Mouse (Mus musculus) midbrain, embryonic 13.5 days (tissue): ENCODE data around the gene Caml. TPM values are rescaled to one million over a fixed set of nuclear protein-coding genes. Genes with fewer than 3 reads are reported as not detected.
"Not testable (repeated sequence)": the region's sequence is repeated elsewhere in the genome, so short reads cannot be mapped to it uniquely, and the experiment has no call there.

Experiments used
- ATAC-seq: fragments of 200-750 bp; cut with Nextera tagmentation; 2 replicates; pipeline ENCODE4 v1.8.0; 2017; ENCODE audit warnings: mild to moderate bottlenecking, moderate TSS enrichment, moderate library complexity
- H3K27ac ChIP-seq: fragments of 300-500 bp; sonication (generic); 2 replicates; pipeline ENCODE4 v1.5.1; 2015; ENCODE audit warnings: inconsistent platforms, mild to moderate bottlenecking, moderate library complexity
- H3K27me3 ChIP-seq: fragments of 300-500 bp; sonication (generic); 2 replicates; pipeline ENCODE4 v1.6.1; 2015; ENCODE audit warnings: mild to moderate bottlenecking, inconsistent platforms
- H3K36me3 ChIP-seq: fragments of 300-500 bp; sonication (generic); 2 replicates; pipeline ENCODE4 v1.6.1; 2015; ENCODE audit warnings: mild to moderate bottlenecking, inconsistent platforms
- H3K4me1 ChIP-seq: fragments of 300-500 bp; sonication (generic); replicated peaks from 2 replicates; pipeline ENCODE4 v1.6.1; 2015; ENCODE audit warnings: inconsistent platforms
- H3K4me2 ChIP-seq: fragments of 300-500 bp; sonication (generic); replicated peaks from 2 replicates; pipeline ENCODE4 v1.6.1; 2015; ENCODE audit warnings: moderate library complexity, mild to moderate bottlenecking, inconsistent platforms
- H3K4me3 ChIP-seq: fragments of 300-500 bp; sonication (generic); replicated peaks from 2 replicates; pipeline ENCODE4 v1.5.1; 2015; ENCODE audit warnings: mild to moderate bottlenecking, inconsistent platforms
- H3K9ac ChIP-seq: fragments of 300-500 bp; sonication (generic); replicated peaks from 2 replicates; pipeline ENCODE4 v1.6.1; 2015; ENCODE audit warnings: mild to moderate bottlenecking, inconsistent platforms
- H3K9me3 ChIP-seq: fragments of 300-500 bp; sonication (generic); 2 replicates; pipeline ENCODE4 v1.6.1; 2016; ENCODE audit warnings: mild to moderate bottlenecking, inconsistent platforms
- WGBS: fragments of 180-500 bp; shearing (Covaris S2); methylation state at CpG from one replicate; pipeline ENCODE4 v1.1.7; 2015; 5-methylcytosine and 5-hydroxymethylcytosine counted together
- polyA plus RNA-seq: library from polyadenylated mRNA; unstranded; fragments of >200 nt; fragmentation: Nextera tagmentation; extraction: Ambion mirVana; gene quantifications from 2 replicates; pipeline ENCODE4 v1.2.1, GENCODE M21; 2015

Gene Caml
- polyA plus RNA-seq, 1 experiment from 2014 or later: 92.3 TPM

DNA sequence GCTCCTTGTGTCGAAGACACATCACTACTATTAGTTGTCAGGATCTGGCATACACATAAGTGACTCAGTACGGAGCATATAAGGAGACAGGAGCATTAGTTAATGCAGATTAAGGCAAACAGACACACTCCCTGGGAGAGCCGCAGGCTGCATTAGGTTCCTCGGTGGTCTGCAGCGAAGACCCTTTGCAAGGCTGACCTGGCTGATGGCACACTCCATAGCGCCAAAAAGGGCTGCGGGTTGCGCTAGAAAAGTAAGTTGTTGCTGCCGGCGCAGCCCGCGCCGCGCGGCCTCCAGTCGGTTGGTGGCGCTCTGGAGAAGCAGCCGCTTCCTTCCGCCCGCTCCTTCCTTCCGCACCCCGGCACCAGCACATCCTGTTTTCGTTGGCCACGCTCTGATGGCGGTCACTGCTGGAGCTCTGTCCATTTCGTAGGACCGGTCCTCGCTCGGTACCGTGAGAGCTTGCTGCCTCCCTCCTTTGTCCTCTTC, 11.9 kb downstream of the Caml start, which contains the start of gene Ddx46:
Ddx46 (plus strand) TSS at position 389 of the 489 bp plus-strand sequence.
- H3K4me3 ChIP-seq: peak within 1 kb of the TSS; percentile 99
- H3K4me2 ChIP-seq: peak within 1 kb of the TSS; percentile 90
- peak; percentile 96 for ATAC-seq
- peaks cover 23% of the 10 kb centered on the region for H3K4me1 ChIP-seq
- H3K9me3 ChIP-seq: no peaks in the 10 kb centered on the region
- WGBS: 6% methylated on average over 30 of the region's 30 CpGs
- H3K9ac ChIP-seq: peak within 1 kb of the TSS; percentile 92
- H3K27ac ChIP-seq: peak within 1 kb of the TSS; percentile 58
- H3K27me3 ChIP-seq: no peaks in the 10 kb centered on the region
- peaks cover 52% of the 10 kb centered on the region for H3K36me3 ChIP-seq

DNA sequence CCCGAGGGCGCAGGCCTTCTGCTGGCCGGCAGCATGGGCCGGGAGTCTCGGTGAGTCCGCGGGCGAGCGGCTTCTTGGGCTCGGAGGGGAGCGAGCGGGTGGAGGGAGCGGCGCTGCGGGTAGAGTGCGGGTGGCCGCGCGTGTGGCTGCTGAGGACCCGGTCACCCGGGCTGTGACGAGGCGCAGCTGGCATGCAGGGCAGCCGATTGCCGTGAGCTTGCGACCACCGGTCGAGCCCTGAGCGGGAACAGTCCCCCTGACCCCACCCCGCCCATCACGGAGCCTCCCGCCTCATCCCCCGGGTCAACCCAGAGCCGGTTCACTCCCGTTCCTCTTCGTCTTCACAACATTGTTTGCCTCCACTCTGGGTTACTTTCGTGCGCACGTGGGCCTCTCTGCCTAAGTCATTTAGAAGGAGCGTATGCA, 12.4 kb downstream of the Caml start:
- Histone ChIP-seq H3K4me1 (peaks cover 23% of the 10 kb centered on the region), H3K27ac (peak overlapping the region; percentile 58), H3K4me3 (peak overlapping the region; percentile 99), H3K27me3 (no peaks in the 10 kb centered on the region), H3K36me3 (peaks cover 52% of the 10 kb centered on the region), H3K9ac (peak overlapping the region; percentile 92), H3K4me2 (peak overlapping the region; percentile 90), H3K9me3 (no peaks in the 10 kb centered on the region)
- 1% methylated on average over 36 of the region's 40 CpGs for WGBS
- peak; percentile 79 for ATAC-seq

DNA sequence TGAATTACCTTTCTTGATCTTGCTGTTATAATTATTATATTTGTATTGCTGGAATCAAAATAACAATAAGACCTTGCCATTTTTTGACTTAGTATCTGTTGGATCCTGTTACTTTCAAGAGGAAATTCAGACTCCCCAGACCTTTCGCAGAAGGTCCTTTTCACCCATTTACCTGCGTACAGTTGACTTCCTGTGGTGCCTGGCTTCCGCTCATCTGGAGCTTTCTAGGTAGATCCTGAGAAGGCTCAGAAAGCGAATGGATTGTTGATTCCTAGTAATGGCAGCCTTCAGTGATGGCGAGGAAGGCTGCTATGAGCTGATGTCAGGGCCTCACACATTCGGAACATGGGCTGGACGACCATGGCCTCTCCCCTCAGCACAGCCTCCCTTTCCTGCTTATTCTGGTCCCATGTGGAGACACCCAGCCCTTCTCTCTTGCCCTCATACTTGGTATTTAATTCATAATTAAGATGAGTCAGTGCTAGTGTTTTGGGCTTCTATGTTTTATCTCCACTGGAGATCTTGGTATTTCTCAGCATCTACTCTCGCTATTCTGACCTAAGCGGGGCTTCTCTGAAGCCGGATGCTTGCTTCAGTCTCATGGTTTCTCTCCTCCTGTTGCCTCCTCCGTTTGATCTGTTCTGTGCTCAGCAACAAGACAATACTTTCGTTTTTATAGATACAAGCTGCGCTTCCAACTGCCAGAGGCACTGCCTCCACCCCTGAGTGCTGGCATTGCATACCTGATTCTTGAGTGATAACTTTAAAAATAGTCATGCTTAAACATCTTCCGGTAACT, 13.6 kb downstream of the Caml start:
- peak overlapping the region; percentile 90 for H3K4me2 ChIP-seq
- H3K27me3 ChIP-seq: no peaks in the 10 kb centered on the region
- no peak for ATAC-seq
- H3K4me1 ChIP-seq: peaks cover 23% of the 10 kb centered on the region
- peaks cover 49% of the 10 kb centered on the region for H3K36me3 ChIP-seq
- H3K4me3 ChIP-seq: peak overlapping the region; percentile 99; the same call in 1 of the 2 replicates
- H3K9ac ChIP-seq: no peak overlapping the region
- no peaks in the 10 kb centered on the region for H3K9me3 ChIP-seq
- no peak overlapping the region for H3K27ac ChIP-seq
- 91% methylated on average over 14 of the region's 14 CpGs for WGBS

DNA sequence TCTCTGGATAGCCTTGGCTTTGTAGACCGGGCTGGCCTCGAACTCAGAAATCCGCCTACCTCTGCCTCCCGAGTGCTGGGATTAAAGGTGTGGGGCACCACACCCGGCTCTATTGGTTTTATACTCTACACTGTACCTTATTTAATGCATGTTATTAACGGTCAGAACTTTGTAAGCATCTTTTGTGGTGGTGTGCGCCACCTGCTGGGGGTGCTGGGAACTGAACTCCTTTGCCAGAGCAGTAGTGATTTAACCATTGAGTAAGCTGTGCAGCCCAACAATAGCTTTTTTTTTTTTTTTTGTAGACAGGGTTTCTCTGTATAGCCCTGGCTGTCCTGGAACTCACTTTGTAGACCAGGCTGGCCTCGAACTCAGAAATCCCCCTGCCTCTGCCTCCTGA, 17.7 kb downstream of the Caml start:
- Histone ChIP-seq H3K4me1 (peaks cover 15% of the 10 kb centered on the region), H3K36me3 (peaks cover 43% of the 10 kb centered on the region)
- H3K27me3 ChIP-seq, H3K27ac ChIP-seq, H3K9ac ChIP-seq, H3K9me3 ChIP-seq, H3K4me2 ChIP-seq, H3K4me3 ChIP-seq: not testable (repeated sequence)
- WGBS: 65% methylated on average over 8 of the region's 8 CpGs
- ATAC-seq: peak; percentile 27; the same call in 1 of the 2 replicates

DNA sequence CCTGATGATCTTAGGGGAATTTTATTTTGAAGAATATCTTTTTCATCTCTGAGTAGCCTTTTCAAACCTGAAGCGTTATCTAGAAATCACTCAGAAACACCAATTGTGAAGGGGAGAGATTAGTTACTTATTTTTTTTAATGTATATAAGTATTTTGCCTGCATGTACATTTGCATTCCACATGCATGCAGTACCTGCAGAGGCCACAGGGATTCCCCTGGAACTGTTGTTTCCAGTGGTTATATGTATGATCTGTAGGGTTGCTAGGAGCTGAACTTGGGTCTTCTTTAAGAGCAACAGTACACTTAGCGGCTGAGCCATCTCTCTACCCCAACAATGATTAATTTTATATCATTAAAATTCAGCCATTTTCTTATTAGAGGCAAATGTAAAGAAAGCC, 21.7 kb downstream of the Caml start:
- Histone ChIP-seq H3K4me1 (no peaks in the 10 kb centered on the region), H3K4me3 (no peak overlapping the region), H3K9ac (no peak overlapping the region), H3K4me2 (no peak overlapping the region), H3K27ac (no peak overlapping the region), H3K9me3 (no peaks in the 10 kb centered on the region), H3K27me3 (no peaks in the 10 kb centered on the region), H3K36me3 (peaks cover 67% of the 10 kb centered on the region)
- 83% methylated on average over 2 of the region's 2 CpGs for WGBS
- ATAC-seq: no peak

DNA sequence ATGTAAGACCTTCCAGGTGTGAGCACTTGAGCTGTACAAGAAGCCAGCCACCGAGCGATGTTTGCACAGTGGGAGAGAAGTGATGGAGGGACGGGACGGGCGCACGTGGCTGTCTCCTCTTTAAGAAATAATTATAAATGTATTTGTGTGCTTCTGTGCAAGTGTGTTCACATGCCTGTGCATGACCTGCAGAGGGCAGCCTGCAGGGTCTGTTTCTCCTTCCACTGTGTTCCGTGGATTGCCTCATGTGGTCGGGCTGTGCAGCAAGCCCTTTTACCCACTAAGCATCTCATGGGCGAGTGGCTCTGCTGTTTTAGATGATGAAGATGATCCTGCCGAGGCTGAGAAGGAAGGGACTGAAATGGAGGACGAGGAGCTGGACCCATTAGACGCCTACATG, 27.3 kb downstream of the Caml start:
- no peaks in the 10 kb centered on the region for H3K4me1 ChIP-seq
- no peaks in the 10 kb centered on the region for H3K9me3 ChIP-seq
- no peak for ATAC-seq
- WGBS: 88% methylated on average over 12 of the region's 12 CpGs
- H3K27me3 ChIP-seq: no peaks in the 10 kb centered on the region
- H3K4me2 ChIP-seq: no peak overlapping the region
- H3K27ac ChIP-seq: no peak overlapping the region
- no peak overlapping the region for H3K9ac ChIP-seq
- no peak overlapping the region for H3K4me3 ChIP-seq
- peaks cover 99% of the 10 kb centered on the region for H3K36me3 ChIP-seq

DNA sequence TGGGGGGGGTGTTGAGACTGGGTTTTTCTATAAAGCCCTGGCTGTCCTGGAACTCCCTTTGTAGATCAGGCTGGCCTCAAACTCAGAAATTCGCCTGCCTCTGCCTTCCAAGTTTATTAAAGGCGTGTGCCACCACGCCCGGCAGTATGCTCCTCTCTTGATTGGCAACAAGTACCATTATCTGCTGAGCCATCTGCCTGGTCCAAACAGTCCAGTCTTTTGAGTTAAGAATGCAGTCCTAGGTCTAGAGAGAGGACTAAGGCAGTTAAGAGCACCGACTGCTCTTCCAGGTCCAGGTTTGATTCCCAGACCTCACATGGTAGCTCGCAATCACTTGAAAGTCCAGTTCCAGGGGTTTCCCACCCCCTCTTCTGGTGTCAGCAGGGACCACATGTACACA, 28.2 kb downstream of the Caml start:
- H3K9ac ChIP-seq: no peak overlapping the region
- 93% methylated on average over 6 of the region's 6 CpGs for WGBS

DNA sequence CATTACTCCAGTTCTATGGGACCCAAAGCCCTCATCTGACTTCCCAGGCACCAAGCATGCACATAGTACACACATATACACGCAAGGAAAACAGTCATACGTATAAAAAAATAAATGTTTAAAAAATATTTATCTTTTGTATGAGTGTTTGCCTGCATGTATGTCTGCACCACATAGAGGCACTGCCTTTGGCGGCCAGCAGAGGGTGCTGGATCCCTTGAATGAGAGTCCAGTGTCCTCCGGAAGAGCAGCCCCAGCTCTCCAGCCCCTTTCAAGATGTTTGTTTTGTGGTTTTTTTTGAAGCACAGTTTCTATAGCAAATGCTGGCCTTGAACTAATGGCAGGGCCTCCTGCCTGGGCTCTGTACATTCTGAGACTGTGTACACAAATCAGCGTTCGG, 45.7 kb downstream of the Caml start:
- WGBS: 83% methylated on average over 6 of the region's 6 CpGs
- Histone ChIP-seq H3K27ac (no peak overlapping the region), H3K4me3 (no peak overlapping the region), H3K36me3 (peaks cover 95% of the 10 kb centered on the region), H3K4me2 (no peak overlapping the region), H3K27me3 (no peaks in the 10 kb centered on the region), H3K9ac (no peak overlapping the region), H3K9me3 (no peaks in the 10 kb centered on the region), H3K4me1 (no peaks in the 10 kb centered on the region)
- no peak for ATAC-seq

More for the DNA sequence above, 28.2 kb downstream of the Caml start:
- no peaks in the 10 kb centered on the region for H3K9me3 ChIP-seq
- peaks cover 99% of the 10 kb centered on the region for H3K36me3 ChIP-seq
- H3K4me3 ChIP-seq: no peak overlapping the region
- H3K4me1 ChIP-seq: no peaks in the 10 kb centered on the region
- no peak overlapping the region for H3K4me2 ChIP-seq
- H3K27ac ChIP-seq: no peak overlapping the region
- no peaks in the 10 kb centered on the region for H3K27me3 ChIP-seq
- no peak for ATAC-seq

DNA sequence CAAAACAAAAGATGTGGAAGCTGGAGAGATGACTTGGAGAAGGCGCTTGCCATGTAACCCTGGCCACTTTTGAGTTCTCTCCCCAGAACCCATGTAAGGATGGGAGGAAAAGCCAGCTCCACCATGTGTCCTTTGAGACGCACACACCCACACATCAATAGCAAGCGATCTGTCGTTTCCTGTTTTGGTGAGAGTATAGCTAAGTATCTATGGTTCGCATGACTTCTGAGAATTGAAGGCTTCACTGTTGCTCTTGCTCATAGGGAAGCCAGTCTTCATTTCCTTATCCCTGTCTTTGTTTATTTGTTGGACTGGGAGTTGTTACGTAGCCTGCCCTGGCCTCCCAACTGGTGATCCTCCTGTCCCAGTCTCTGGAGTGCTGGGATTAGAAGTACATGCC, 49.9 kb downstream of the Caml start:
- H3K9ac ChIP-seq: no peak overlapping the region
- H3K4me2 ChIP-seq: no peak overlapping the region
- H3K27ac ChIP-seq: no peak overlapping the region
- 95% methylated on average over 6 of the region's 6 CpGs for WGBS
- no peak for ATAC-seq
- no peak overlapping the region for H3K4me3 ChIP-seq
- H3K36me3 ChIP-seq: peaks cover 92% of the 10 kb centered on the region
- no peaks in the 10 kb centered on the region for H3K9me3 ChIP-seq
- H3K4me1 ChIP-seq: no peaks in the 10 kb centered on the region
- H3K27me3 ChIP-seq: no peaks in the 10 kb centered on the region

DNA sequence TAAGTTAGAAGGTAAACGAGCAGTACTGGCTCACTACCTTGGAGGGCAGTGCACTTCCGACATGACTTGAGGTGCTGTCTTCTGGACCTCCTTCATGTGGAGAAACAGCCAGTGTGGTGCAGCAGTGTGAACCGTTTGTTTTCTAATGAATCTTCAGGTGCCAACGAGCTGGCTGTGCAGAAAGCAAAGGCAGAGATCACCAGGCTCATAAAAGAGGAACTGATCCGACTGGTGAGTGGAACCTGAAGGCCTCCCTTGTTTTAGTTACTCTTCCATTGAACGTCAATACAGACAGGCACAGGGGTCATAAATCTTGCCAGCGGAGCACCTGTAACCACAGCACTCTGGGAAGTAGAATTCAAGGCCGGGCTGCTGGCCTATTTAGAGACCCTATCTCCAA, 54.6 kb downstream of the Caml start:
- no peak for ATAC-seq
- H3K27me3 ChIP-seq: no peaks in the 10 kb centered on the region
- H3K9me3 ChIP-seq: no peaks in the 10 kb centered on the region
- no peak overlapping the region for H3K27ac ChIP-seq
- no peak overlapping the region for H3K4me3 ChIP-seq
- H3K36me3 ChIP-seq: peaks cover 90% of the 10 kb centered on the region
- no peaks in the 10 kb centered on the region for H3K4me1 ChIP-seq
- WGBS: 93% methylated on average over 8 of the region's 8 CpGs
- H3K4me2 ChIP-seq: no peak overlapping the region
- H3K9ac ChIP-seq: no peak overlapping the region
